Mouse (Mus musculus): ENCODE data around the gene Gm525. TPM values are rescaled to one million over a fixed set of nuclear protein-coding genes. Genes with fewer than 3 reads are reported as not detected.
"Not testable (repeated sequence)": the region's sequence is repeated elsewhere in the genome, so short reads cannot be mapped to it uniquely, and the experiment has no call there.

Gm525 gene
- polyA plus RNA-seq, 2 experiments = not detected

GRCm38 (mm10) chr11:89088754-89089153, 15.1 kb downstream of the Gm525 start:
- Histone ChIP-seq H3K9me3 (ENCODE audit: control insufficient read depth, low read length) (no peaks in the 10 kb centered on the region), H3K9ac (replicated peaks) (no peak overlapping the region), H3K27ac (no peak overlapping the region), H3K4me3 (ENCODE audit: insufficient read depth in 1 of 2, low read depth in 2 of 2, low read length in 2 of 2) (no peak overlapping the region), H3K4me2 (ENCODE audit: low read depth) (no peak overlapping the region), H3K36me3 (replicated peaks; ENCODE audit: control insufficient read depth, insufficient read depth, low read depth) (no peaks in the 10 kb centered on the region), H3K27me3 (ENCODE audit: control insufficient read depth, insufficient read depth, low read length) (no peaks in the 10 kb centered on the region), H3K4me1 (replicated peaks; ENCODE audit: control insufficient read depth in 2 of 2, insufficient read depth in 2 of 2, low read length in 1 of 2) (no peaks in the 10 kb centered on the region)
- ATAC-seq (ENCODE audit: insufficient read depth) (no peak), DNase-seq (ENCODE audit: low read depth in 3 of 3, low spot score in 3 of 3) (no peak)
- TF ChIP-seq EP300 (IDR thresholded peaks at IDR 0.05; ENCODE audit: low read depth) (no peak), CTCF (IDR thresholded peaks at IDR 0.05; ENCODE audit: low read depth) (peak; percentile 74)
- 74% methylated on average over 4 of the region's 4 CpGs for WGBS (ENCODE audit: insufficient replicate concordance)

DNA sequence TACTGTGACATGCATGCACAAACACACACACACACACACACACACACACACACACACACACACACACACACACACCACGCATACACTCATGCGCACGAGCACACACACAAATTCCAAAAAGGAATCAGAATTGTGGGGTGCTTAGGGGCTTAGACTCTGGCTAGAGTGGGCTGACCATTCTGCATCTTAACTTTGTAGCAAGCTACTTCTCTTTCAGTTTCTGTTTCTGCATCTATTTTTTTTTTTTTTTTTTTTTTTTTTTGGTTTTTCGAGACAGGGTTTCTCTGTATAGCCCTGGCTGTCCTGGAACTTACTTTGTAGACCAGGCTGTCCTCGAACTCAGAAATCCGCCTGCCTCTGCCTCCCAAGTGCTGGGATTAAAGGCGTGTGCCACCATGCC, 16.7 kb downstream of the Gm525 start:
- 62% methylated on average over 7 of the region's 7 CpGs for WGBS (ENCODE audit: insufficient replicate concordance)

GRCm38 (mm10) chr11:89092714-89093113, 19.1 kb downstream of the Gm525 start:
- no peak for DNase-seq (ENCODE audit: low read depth in 3 of 3, low spot score in 3 of 3)

More for the DNA sequence above, 16.7 kb downstream of the Gm525 start:
- not testable (repeated sequence) for H3K4me2 ChIP-seq (ENCODE audit: low read depth); ATAC-seq (ENCODE audit: insufficient read depth); H3K27me3 ChIP-seq (ENCODE audit: control insufficient read depth, insufficient read depth, low read length); H3K36me3 ChIP-seq (replicated peaks; ENCODE audit: control insufficient read depth, insufficient read depth, low read depth); H3K9me3 ChIP-seq (ENCODE audit: control insufficient read depth, low read length); H3K27ac ChIP-seq; H3K4me1 ChIP-seq (replicated peaks; ENCODE audit: control insufficient read depth in 2 of 2, insufficient read depth in 2 of 2, low read length in 1 of 2); H3K4me3 ChIP-seq (ENCODE audit: insufficient read depth in 1 of 2, low read depth in 2 of 2, low read length in 2 of 2); DNase-seq (ENCODE audit: low read depth in 3 of 3, low spot score in 3 of 3); H3K9ac ChIP-seq (replicated peaks)

DNA sequence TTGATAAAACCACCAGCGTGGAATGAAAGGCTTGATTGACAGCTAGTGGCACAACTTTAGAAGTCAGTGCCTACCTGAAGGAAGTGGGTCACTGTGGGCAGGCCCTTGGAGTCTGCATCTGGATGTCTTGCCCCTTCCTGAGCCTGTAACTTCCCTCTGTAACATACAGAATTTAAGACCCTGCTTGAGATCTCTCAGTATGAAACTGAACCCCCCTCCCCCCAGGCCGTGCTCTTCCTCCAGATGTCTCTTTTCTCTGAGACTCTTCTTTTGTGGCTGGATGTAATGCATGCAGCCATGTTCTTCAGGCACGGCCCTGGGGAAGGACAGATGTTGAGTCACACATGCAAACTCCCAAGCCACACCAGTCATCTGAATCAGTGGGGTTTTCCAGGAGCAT, 21.7 kb downstream of the Gm525 start:
- Histone ChIP-seq H3K27me3 (ENCODE audit: control insufficient read depth, insufficient read depth, low read length) (no peaks in the 10 kb centered on the region), H3K4me3 (ENCODE audit: insufficient read depth in 1 of 2, low read depth in 2 of 2, low read length in 2 of 2) (no peak overlapping the region), H3K9ac (replicated peaks) (no peak overlapping the region), H3K9me3 (ENCODE audit: control insufficient read depth, low read length) (no peaks in the 10 kb centered on the region), H3K36me3 (replicated peaks; ENCODE audit: control insufficient read depth, insufficient read depth, low read depth) (no peaks in the 10 kb centered on the region), H3K4me2 (ENCODE audit: low read depth) (no peak overlapping the region), H3K27ac (no peak overlapping the region), H3K4me1 (replicated peaks; ENCODE audit: control insufficient read depth in 2 of 2, insufficient read depth in 2 of 2, low read length in 1 of 2) (no peaks in the 10 kb centered on the region)
- TF ChIP-seq EP300 (IDR thresholded peaks at IDR 0.05; ENCODE audit: low read depth) (no peak), CTCF (IDR thresholded peaks at IDR 0.05; ENCODE audit: low read depth) (no peak)
- DNase-seq (ENCODE audit: low read depth in 3 of 3, low spot score in 3 of 3) (no peak), ATAC-seq (ENCODE audit: insufficient read depth) (no peak)
- 33% methylated on average over 3 of the region's 3 CpGs for WGBS (ENCODE audit: insufficient replicate concordance)

More at GRCm38 (mm10) chr11:89092714-89093113, 19.1 kb downstream of the Gm525 start:
- no peak for ATAC-seq (ENCODE audit: insufficient read depth)
- Histone ChIP-seq H3K27ac (no peak overlapping the region), H3K9ac (replicated peaks) (no peak overlapping the region), H3K27me3 (ENCODE audit: control insufficient read depth, insufficient read depth, low read length) (no peaks in the 10 kb centered on the region), H3K4me1 (replicated peaks; ENCODE audit: control insufficient read depth in 2 of 2, insufficient read depth in 2 of 2, low read length in 1 of 2) (no peaks in the 10 kb centered on the region), H3K4me3 (ENCODE audit: insufficient read depth in 1 of 2, low read depth in 2 of 2, low read length in 2 of 2) (no peak overlapping the region), H3K4me2 (ENCODE audit: low read depth) (no peak overlapping the region), H3K36me3 (replicated peaks; ENCODE audit: control insufficient read depth, insufficient read depth, low read depth) (no peaks in the 10 kb centered on the region), H3K9me3 (ENCODE audit: control insufficient read depth, low read length) (no peaks in the 10 kb centered on the region)
- WGBS (ENCODE audit: insufficient replicate concordance) = 32% methylated on average over 9 of the region's 9 CpGs
- TF ChIP-seq EP300 (IDR thresholded peaks at IDR 0.05; ENCODE audit: low read depth) = no peak

- not testable (repeated sequence) for H3K9me3 ChIP-seq (ENCODE audit: control insufficient read depth, low read length); H3K27ac ChIP-seq; H3K4me3 ChIP-seq (ENCODE audit: insufficient read depth in 1 of 2, low read depth in 2 of 2, low read length in 2 of 2); H3K9ac ChIP-seq (replicated peaks); H3K4me1 ChIP-seq (replicated peaks; ENCODE audit: control insufficient read depth in 2 of 2, insufficient read depth in 2 of 2, low read length in 1 of 2); H3K4me2 ChIP-seq (ENCODE audit: low read depth); ATAC-seq (ENCODE audit: insufficient read depth); DNase-seq (ENCODE audit: low read depth in 3 of 3, low spot score in 3 of 3); H3K27me3 ChIP-seq (ENCODE audit: control insufficient read depth, insufficient read depth, low read length); H3K36me3 ChIP-seq (replicated peaks; ENCODE audit: control insufficient read depth, insufficient read depth, low read depth)
- WGBS (ENCODE audit: insufficient replicate concordance) = 74% methylated on average over 10 of the region's 10 CpGs
Observed at GRCm38 (mm10) chr11:89097292-89097691, 23.7 kb downstream of the Gm525 start.
